In genomic region chr16:13762807-13763206, GRCm38 (mm10) we compare ENCODE assay signal across 22 mouse cellular contexts. TPM values are rescaled to one million over a fixed set of nuclear protein-coding genes. Genes with fewer than 3 reads are reported as not detected.
"Had no signal": no experiment of that assay in that cellular context is flagged by ENCODE, and none has a peak within 500 bp of the region (broad histone marks: within the 10 kb centered on the region; RNA-seq: fewer than 3 reads in every experiment).

No protein-coding gene starts in this region.

RNA-seq across cellular contexts. Expression of gene Pla2g10, which starts 32.0 kb away (rescaled TPM):
- total RNA-seq: heart, postnatal 10 days; heart, postnatal 14 days; heart, postnatal 25 days; heart, postnatal 36 days; heart, postnatal 4 days; hematopoietic stem cell, adult 5-6 weeks; hindbrain, postnatal 0 days; layer of hippocampus, adult 18-20 months; layer of hippocampus, adult 2 months; layer of hippocampus, adult 8-10 months; layer of hippocampus, postnatal 10 days; layer of hippocampus, postnatal 14 days; layer of hippocampus, postnatal 25 days; layer of hippocampus, postnatal 36 days; left cerebral cortex, adult 18-20 months; left cerebral cortex, adult 2 months; left cerebral cortex, adult 8-10 months had no signal
- polyA plus RNA-seq: heart, embryonic 11.5 days; heart, embryonic 14.5 days; heart, postnatal 0 days; hindbrain, postnatal 0 days; kidney, embryonic 14.5 days; kidney, postnatal 0 days had no signal
